Mouse (Mus musculus) brain, embryonic 14.5 days (tissue): ENCODE measurements at regions not wholly inside any gene's neighbourhood (a gene's known extent, or its start where the extent isn't known, plus 50 kb on each side); places are given as distances from the start of the nearest gene placed in this dataset.

Experiments
- DNase-seq: peaks from one replicate; pipeline ENCODE4 v3.0.0-alpha.2; 2011; ENCODE audit warnings: low read depth
- CTCF ChIP-seq: fragments of 200-500 bp; IDR thresholded peaks from 2 replicates; pipeline ENCODE4 v1.5.1; 2012; ENCODE audit warnings: inconsistent platforms, mild to moderate bottlenecking, moderate library complexity, borderline replicate concordance; ENCODE audit not compliant: insufficient read depth, insufficient read length; ENCODE audit errors: extremely low read depth
- POLR2A ChIP-seq: fragments of 200-500 bp; IDR thresholded peaks from 2 replicates; pipeline ENCODE4 v1.6.1; 2012; ENCODE audit warnings: mild to moderate bottlenecking, inconsistent platforms, borderline replicate concordance; ENCODE audit not compliant: poor library complexity, insufficient read depth, insufficient read length, severe bottlenecking; ENCODE audit errors: extremely low read depth

DNA sequence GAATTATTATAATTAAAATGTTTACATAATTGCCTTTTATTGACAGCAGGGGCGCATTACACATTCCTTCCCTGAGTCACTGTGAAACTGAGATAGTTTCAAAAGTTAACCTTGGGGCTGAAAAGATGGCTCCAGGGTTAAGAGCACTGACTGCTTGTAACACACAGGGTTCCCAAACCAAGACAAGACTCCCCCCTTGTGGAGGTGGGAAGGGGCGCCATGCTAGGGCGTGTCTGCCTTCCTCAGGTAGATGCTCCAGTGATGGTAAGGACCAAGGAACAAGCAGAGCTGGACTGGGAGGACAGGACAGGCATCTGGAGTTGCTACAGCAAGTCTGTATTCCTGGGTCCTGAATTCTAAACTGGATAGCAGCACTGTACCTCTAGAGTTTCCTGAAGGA, 351.9 kb downstream of the Tbc1d22a start:
- TF ChIP-seq CTCF (peak; percentile 32; the same call in 1 of the 2 replicates), POLR2A (no peak)
- peak; percentile 27 for DNase-seq

DNA sequence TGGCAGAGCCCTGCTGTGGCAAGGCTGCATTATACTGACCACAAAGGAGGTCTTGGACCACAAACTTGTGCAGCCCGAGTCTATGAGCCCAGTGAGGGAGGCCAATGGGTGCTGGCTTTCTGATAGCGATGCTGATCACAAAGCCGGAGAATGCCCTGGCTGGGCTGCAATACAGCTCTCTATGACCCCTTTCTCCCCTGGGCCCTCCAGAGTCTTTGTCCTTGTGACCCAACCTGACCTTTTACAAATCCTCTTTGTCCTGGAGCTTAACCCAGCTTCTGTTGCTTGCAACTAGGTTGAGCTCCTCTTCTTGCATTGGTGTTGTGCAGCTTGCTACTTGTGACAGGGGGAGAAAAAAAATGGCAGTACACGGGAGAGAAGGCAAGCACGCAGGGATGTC, 360.1 kb downstream of the Tbc1d22a start:
- no peak for DNase-seq
- TF ChIP-seq CTCF (no peak), POLR2A (no peak)

DNA sequence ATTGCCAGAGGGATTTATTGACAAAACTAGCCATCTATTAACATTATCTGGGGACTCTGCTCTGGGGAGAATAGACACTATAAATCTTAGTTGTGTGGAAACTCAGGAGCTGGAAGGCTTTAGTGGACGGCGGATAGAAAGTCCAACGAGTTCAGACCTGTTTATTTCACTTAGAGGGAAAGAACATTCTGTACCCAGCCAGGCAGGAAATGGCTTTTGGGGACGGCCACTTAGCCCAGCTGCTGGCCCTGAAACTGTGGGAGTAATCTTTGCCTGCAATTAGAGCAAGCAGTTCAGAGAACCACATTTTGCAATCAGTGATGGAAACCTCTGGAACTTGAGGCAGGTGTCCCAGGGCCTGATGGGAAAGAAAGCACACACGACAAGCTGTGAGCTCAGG, 362.4 kb downstream of the Tbc1d22a start:
- TF ChIP-seq CTCF (no peak), POLR2A (no peak)
- DNase-seq: no peak

DNA sequence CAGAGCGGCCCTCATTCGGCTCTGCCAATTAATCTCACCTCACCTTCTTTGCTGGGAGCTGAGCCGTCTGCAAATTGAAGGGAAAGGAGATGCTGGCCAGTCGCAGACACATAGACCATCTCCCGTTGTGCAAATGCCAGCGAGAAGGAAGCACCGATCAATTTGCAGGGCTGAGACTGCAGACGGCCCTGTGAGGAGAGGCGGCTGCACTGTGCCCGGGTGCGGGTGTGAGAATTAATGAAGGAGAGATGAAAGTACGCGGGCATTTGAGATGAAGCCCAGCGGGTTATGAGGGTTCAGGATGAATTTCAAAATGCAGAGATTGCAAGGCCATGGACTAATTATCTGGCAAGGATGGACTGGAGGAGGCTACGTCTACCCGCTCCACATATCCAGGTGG, 364.4 kb downstream of the Tbc1d22a start:
- peak; percentile 56 for DNase-seq
- TF ChIP-seq POLR2A (no peak), CTCF (no peak)

DNA sequence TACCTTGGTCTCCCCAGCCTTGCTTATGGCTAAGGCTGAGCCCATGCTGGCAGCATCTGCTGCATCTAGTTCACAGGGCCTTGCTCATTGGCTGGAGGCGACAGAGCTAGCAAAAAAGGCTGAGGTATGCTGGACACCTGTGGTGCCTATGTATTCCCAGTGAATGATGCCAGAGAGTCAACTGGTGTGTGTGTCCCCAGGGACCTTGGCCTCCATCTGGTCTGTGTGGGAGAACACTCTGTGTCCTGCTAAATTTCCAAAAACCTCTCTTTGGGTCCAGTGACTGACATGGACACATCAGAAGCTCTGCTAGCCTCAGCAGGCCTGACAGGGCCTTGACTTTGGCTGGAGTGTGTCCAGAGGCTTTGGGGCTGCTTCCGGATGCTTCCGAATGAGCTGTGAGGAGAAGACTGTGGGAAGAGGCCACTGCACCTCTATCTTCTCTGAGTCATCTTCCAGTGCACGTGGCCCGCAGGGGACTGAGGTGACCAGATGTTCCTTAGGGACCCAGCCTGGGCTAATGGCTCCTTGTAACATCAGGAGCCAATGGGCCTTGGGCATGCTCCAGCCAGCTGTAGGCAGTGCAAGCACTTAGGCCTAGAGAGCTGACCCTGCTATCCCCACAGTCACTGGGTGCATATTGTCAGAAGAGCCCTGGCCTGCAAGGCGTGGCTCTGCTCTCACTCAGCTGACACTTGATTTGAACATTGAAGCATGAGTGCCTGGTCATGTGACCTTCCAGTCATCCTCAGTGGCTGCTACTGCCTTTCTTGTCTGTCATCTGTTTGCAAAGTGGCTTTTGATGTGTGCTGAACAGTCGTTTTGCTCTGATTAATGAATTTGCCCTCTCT, 368.2 kb downstream of the Tbc1d22a start:
- TF ChIP-seq CTCF (no peak), POLR2A (no peak)
- no peak for DNase-seq

DNA sequence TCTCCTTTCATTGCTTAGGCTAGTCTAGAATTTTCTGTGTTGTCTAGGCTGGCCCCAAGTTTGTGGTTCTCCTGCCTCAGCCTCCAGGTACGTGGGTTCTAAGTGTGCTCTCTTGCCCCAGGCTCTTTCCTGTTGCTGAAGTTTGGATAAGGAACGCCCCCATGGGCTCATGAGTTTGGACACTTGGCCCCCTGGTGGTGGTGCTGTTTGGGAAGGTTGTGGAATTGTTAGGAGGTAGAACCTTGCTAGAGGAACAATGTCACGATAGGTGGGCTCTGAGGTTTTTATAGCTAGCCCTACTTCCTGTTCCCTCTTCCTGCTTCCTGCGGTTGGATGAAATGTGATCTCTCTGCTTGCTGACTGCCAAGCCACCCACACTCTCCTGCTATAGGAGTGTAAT, 371.5 kb downstream of the Tbc1d22a start:
- TF ChIP-seq POLR2A (no peak), CTCF (peak; percentile 13; the same call in 1 of the 2 replicates)
- no peak for DNase-seq

DNA sequence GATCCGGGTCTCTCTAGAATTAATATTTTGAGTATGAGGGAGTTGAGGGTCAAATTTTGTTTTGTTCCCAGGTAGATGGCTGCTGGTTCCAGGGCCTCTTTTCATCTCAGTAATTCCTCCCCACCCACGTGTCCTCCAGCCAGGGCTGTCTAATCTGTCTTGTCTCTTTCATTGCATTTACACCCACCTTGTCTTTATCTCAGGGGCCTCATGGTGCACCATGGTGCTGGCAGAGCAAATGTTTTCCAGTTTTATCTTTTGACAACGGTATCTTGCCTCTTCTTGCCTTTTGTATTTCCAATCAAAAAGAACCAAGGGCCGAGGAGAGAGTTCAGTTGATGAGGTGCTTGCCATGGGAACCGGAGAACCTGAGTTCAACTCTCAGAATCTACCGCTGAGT, 372.9 kb downstream of the Tbc1d22a start:
- no peak for TF ChIP-seq CTCF
- TF ChIP-seq POLR2A: no peak
- no peak for DNase-seq

DNA sequence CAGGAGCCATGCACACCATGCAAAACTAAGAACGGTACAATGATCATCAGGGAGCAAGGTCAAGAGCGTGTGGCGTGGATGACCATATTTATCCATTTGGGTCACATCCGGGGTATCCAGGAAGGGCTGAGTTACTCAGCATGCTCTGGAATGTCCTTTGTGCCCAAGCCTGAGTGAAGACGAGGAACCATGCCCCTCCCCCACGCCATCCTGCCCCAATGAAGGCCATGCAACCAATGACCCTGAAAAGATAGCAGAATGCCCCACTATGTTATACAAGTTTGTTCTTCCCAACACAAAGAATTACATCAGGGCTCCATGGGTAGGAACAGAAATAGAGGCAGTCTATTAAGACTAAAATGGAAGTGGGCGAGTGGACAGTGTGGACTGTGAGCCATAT, 375.8 kb downstream of the Tbc1d22a start:
- no peak for TF ChIP-seq CTCF
- DNase-seq: no peak

DNA sequence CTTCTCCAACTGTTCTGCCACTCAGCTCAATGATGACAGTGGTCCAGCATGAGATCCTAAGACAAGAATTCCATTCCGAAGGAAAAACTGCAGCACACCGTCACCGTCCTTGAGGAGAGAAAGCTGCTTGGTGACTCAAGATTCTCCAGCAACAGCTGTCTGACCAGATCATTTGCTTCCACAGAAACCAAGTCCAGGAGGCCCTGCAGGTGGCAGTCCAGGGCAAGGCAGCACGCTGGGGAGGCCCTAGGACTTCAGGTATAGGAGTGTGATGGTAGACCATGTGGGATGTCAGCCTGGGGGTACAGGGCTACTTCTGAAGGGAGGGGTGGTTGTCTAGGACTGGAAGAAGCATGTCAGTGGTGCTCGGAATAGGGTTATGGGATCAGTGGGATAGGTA, 376.6 kb downstream of the Tbc1d22a start:
- DNase-seq: peak; percentile 34
- TF ChIP-seq CTCF (peak; percentile 28; the same call in 1 of the 2 replicates), POLR2A (no peak)

DNA sequence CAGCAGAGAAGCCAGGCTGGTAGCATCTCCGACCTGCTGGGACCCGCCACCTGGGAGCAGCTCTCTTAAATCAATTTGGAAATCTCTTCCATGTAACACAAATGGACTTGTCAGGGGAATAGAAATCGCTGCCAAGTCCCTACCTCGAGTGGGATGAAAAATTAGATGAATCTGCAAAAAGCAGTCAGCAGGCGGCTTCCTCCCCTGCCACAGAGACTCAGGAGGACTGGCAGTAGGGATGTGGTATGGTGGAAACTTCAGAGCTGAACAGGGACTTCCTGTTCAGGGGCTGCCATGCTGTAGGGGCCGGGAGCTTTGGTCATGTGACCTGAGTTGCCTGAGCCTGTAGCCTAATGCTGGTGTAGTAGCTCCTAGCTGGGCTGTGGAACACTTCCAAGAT, 379.1 kb downstream of the Tbc1d22a start:
- peak; percentile 56 for DNase-seq
- TF ChIP-seq CTCF (no peak), POLR2A (no peak)

DNA sequence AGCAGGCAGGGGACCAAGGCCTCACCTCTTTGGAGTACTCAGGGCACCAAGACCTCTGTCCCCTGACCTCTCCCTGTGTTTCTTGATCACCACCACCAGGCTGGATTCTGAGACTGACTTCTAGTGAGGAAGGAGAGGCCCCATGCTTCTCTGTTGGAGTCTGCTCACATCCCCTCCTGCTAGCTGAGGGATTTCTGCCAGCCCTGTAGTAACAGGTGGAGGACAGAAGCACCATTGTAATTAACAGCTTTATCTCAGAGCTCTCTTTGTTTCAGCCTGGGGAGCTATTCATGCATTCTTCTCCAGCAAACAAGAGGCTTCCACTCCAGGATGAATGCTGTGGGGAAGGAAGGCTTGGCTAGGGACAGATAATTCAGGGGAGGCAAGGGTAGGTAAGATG, 392.2 kb downstream of the Tbc1d22a start:
- peak; percentile 60 for DNase-seq
- TF ChIP-seq CTCF: no peak
- no peak for TF ChIP-seq POLR2A

DNA sequence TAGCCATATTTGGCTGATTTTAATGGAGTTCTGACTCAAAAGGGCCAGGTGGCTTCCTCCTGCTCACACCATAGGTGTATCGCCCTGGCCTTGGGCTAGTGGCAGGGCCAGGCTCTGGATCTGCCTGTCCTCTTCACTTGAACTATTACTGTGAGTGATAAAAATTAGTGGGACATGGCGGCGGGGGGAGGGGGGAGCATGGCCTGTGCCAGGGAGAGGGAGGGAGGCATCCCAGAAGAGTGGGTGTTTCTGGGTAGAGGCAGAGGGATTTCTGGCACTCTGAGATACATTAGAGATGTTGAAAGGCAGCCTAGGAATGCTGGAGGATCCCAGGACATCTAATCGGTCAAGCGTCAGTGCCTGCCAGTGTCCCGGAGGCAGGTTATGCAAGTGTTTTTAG, 395.4 kb downstream of the Tbc1d22a start:
- DNase-seq: no peak
- TF ChIP-seq POLR2A: no peak
- TF ChIP-seq CTCF: no peak

DNA sequence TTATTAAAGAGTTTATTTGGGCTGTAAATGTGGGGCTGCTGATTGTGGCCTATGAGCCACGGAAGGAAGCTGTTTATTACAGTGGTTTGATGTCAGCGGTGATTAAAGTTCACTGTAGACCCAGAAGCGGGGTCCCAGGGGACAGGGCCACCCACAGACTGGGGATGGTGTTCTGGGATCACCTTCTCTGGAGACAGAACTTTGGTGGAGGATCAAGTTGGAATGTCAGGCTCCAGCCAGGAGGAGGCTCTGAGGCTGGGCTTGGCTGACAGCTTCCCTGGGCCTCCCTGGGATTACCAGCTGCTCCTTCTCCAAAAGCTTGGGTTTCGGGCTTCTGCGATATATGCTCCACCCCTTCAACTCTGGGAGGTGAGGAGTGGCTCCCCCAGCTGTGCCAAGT, 417.1 kb downstream of the Tbc1d22a start:
- TF ChIP-seq CTCF (no peak), POLR2A (no peak)
- no peak for DNase-seq

DNA sequence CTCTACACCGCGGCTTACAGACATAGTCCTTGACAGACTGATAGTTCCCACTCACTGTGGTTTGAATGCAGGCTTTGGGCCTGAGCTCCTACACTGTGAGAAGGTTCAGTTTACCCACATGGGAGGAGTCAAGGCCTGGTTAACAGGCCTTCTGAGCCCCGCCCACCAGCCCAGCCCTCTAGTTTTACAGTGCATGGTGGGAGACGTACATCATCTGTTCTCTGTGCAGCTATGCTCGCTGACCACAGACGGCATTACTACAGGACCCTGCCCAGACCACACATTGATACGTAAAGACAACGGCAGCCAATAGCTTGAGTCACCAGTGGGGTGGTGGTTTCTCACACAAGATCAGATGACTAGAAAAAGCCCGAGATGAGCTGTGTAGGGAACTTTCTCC, 431.0 kb downstream of the Tbc1d22a start:
- no peak for TF ChIP-seq POLR2A
- no peak for TF ChIP-seq CTCF
- DNase-seq: peak; percentile 5
